In genomic region chr2:115483418-115484288, GRCm38 (mm10) we compare ENCODE assay signal across 8 mouse cellular contexts.
A peak's percentile ranks its signal among the peaks of the same experiment; 100 is the strongest.
DNase-seq lines count a peak whose midpoint lies in the region; ATAC-seq and TF ChIP-seq lines count a peak whose summit lies in the region.

No protein-coding gene starts in this region.

- no peak for TF ChIP-seq CTCF in liver, postnatal 0 days (IDR thresholded peaks at IDR 0.05; ENCODE audit: low read depth)
- no peak for TF ChIP-seq CTCF in lung, adult 2 months (IDR thresholded peaks at IDR 0.05; ENCODE audit: insufficient read depth, low read length)

- TF ChIP-seq EP300 in liver, postnatal 0 days (IDR thresholded peaks at IDR 0.05; ENCODE audit: low read depth): no peak

- peak; percentile 3 for DNase-seq in liver
- no peak for DNase-seq in liver, postnatal 0 days
- DNase-seq in heart, postnatal 14 days: peak; percentile 29 to 55
- peak; percentile 38 for DNase-seq in lung, adult 2 months
- DNase-seq in urinary bladder, postnatal 36 days (ENCODE audit: low spot score in 2 of 2): peak; percentile 46 to 52

- H3K9ac ChIP-seq in liver, postnatal 0 days (replicated peaks): no peak overlapping the region
- no peak overlapping the region for H3K9ac ChIP-seq in liver, embryonic 12.5 days

- ATAC-seq in liver, postnatal 0 days: no peak
- ATAC-seq in inflammation-experienced regulatory T-cells, adult 6 months: no peak
- ATAC-seq in CD4-positive, CD25-positive, alpha-beta regulatory T cell, adult 4 months: no peak
- ATAC-seq in liver, embryonic 12.5 days: no peak

- H3K4me2 ChIP-seq in liver, postnatal 0 days (ENCODE audit: low read depth, low read length): no peak overlapping the region
- no peak overlapping the region for H3K4me2 ChIP-seq in liver, embryonic 12.5 days

- no peaks in the 10 kb centered on the region for H3K27me3 ChIP-seq in liver, postnatal 0 days (ENCODE audit: insufficient read depth, low read length)
- H3K27me3 ChIP-seq in liver, embryonic 12.5 days (replicated peaks): no peaks in the 10 kb centered on the region

- no peak overlapping the region for H3K27ac ChIP-seq in liver, postnatal 0 days (ENCODE audit: low read depth)
- no peak overlapping the region for H3K27ac ChIP-seq in liver, embryonic 12.5 days

- H3K4me3 ChIP-seq in liver, postnatal 0 days (ENCODE audit: low read depth, low read length): no peak overlapping the region
- no peak overlapping the region for H3K4me3 ChIP-seq in lung, adult 2 months (replicated peaks; ENCODE audit: extremely low read depth, low read depth, low read length)
- H3K4me3 ChIP-seq in liver, embryonic 12.5 days: no peak overlapping the region

- WGBS in liver, postnatal 0 days (ENCODE audit: insufficient replicate concordance): 79% methylated on average over 13 of the region's 13 CpGs
- 65% methylated on average over 13 of the region's 13 CpGs for WGBS in lung, adult 2 months
- 65% methylated on average over 13 of the region's 13 CpGs for WGBS in liver, embryonic 12.5 days (ENCODE audit: insufficient replicate concordance)

- no peaks in the 10 kb centered on the region for H3K9me3 ChIP-seq in liver, postnatal 0 days (ENCODE audit: low read length)
- no peaks in the 10 kb centered on the region for H3K9me3 ChIP-seq in liver, embryonic 12.5 days (replicated peaks)

- intact Hi-C loops in heart, postnatal 14 days (cut with DNase I): no loop called here

- no peak for TF ChIP-seq POLR2A in lung, adult 2 months (IDR thresholded peaks at IDR 0.05; ENCODE audit: borderline replicate concordance, extremely low read depth, low read depth, low read length)

- no peaks in the 10 kb centered on the region for H3K4me1 ChIP-seq in liver, postnatal 0 days (ENCODE audit: insufficient read depth)
- H3K4me1 ChIP-seq in lung, adult 2 months (ENCODE audit: control insufficient read depth, insufficient read depth, low read length): no peaks in the 10 kb centered on the region
- H3K4me1 ChIP-seq in liver, embryonic 12.5 days: no peaks in the 10 kb centered on the region

- no peaks in the 10 kb centered on the region for H3K36me3 ChIP-seq in liver, postnatal 0 days (replicated peaks; ENCODE audit: insufficient read depth, low read length)
- H3K36me3 ChIP-seq in liver, embryonic 12.5 days: no peaks in the 10 kb centered on the region
